Mouse (Mus musculus) right cerebral cortex, postnatal 14 days (tissue): Measurements from ENCODE around the gene Slco1a5.
"Not testable (repeated sequence)": the region's sequence is repeated elsewhere in the genome, so short reads cannot be mapped to it uniquely, and the experiment has no call there.

ENCODE experiments used
- DNase-seq: peaks from one replicate; pipeline ENCODE4 v3.0.0; 2022

Slco1a5 gene

DNA sequence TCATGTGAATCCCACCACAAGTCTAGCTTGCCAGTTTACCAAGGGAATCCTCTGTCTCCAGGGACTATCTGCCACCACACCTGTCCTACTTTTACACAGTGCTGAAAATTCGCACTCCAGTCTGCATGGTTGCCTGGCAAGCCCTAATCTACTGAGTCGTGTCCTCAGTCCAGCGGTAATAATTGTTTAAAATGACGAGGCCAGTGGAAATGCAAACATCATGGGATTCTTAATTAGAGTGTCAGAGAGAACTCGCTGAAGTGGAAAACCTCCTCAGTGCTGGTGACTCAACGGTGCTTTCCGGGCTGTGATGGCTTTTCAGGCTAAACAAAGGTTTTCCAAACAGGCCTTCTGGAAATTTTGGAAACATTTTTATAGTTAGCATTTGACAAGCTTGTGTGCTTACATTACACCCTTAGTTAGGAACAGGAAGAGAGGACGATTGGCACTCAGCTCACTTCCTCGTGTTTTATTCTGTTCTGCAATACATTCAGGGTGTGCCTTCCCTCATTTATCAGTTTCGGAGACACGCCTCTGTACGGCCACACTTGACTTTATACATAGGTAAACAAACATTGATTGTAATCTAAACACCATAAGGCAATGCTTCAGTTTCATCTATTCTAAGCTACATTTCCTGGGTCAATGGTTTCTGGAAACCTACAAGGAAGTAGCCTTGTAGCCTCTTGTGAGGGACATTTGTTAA is 33.2 kb downstream of the Slco1a5 start:
- DNase-seq: no peak

DNA sequence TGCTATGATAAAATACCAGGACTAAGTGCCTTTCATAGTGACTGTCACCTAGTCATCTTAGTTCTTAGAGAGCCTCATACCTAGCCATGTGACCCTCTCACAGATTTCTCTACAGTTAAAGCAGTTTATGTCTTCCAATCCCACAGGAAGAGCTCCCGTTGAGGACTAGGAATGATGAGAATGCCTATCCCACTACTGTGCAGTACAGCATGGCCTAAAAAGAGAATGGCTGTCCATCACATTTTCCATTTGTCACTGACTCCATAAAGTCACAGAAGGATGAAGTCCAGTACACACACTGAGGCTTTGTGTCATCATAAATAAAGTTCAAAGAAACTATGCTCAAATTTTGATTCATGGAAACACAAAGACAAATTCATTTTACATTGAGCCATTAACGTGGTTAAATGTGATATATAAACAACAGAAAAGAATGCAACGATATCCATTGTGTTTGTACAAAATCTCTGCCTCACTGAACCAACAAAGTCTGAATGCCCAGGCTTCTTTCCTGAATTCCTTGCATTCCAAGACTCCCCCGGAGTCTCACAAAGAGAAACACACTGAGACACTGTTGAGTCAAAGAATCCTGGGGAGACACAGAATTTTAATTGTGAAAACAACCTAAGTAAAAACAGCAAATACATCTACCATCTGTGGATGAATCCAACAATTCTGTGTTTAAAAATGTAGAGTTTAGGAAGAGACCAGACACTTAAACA is 46.9 kb downstream of the Slco1a5 start:
- no peak for DNase-seq

DNA sequence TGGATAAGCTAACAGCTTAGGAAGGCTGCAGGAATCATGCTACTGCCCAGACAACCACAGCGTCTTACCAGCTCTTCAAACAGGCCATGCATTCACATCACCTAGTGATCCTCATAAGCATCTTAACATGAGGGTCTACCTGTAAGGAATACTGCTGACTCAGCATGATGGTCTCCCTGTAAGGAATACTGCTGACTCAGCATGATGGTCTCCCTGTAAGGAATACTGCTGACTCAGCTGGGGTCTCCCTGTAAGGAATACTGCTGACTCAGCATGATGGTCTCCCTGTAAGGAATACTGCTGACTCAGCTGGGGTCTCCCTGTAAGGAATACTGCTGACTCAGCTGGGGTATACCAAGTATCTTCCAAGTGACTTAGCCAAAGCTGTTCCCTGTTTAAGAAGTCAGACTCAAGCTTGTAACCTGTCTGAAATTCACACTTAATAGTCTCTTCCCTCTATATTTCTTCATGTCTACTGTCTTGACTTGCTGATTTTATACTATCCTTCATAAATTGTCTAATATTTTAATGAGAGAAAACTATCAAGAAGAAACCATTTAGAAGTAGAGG is 72.0 kb downstream of the Slco1a5 start:
- not testable (repeated sequence) for DNase-seq

DNA sequence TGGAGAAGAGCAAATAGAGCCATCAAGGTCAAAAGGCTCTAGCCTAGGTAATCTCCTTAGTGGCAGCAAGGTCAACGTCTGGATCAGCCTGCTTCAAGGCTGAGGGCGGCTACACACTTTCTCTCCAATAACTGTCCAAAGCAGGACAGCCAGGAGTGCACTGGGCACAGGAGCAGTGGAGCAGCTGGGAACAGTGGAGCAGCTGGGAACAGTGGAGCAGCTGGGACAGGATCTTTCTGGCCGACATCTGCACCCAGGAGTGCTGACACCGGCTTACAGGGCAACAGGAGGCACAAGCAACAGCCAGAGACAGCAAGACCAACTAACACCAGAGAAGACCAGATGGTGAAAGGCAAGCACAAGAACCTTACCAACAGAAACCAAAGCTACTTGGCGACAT is 77.7 kb downstream of the Slco1a5 start:
- no peak for DNase-seq

DNA sequence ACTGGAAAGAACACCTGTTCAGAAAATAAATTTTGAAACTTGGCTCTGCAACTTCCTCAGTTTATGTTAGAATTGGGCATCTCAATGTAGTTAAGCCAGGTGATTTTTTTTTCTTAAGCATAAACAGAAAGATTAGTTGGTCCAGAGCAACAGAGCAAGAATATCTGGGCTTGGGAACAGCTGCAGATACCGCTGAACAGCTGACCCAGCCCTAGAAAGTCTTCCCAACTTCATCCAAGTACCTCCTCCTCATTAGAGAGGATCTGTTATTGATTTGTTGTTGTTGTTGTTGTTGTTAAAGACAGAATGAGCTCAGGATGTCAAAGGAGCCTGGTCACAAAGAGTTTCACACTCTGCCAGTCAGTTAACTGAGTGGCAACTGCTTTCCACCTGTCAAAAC is 83.3 kb downstream of the Slco1a5 start:
- no peak for DNase-seq

DNA sequence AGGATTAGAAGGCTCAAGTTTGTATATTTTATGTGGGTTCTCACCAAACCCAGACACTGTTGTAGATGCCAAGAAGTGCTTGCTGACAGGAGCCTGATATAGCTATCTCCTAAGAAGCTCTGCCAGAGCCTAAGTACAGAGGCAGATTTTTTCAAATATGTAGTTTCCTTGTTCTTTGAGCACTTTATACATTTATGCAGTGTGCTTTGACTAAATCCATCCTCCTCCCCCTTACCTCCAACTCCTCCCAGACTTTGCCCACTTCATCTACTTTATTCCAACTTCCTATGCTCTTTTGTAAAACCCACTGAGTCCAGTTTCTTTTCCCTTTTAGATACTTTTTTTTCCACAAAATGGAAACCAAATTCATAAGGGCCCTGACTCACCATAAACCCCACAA is 102.6 kb downstream of the Slco1a5 start:
- DNase-seq: no peak

DNA sequence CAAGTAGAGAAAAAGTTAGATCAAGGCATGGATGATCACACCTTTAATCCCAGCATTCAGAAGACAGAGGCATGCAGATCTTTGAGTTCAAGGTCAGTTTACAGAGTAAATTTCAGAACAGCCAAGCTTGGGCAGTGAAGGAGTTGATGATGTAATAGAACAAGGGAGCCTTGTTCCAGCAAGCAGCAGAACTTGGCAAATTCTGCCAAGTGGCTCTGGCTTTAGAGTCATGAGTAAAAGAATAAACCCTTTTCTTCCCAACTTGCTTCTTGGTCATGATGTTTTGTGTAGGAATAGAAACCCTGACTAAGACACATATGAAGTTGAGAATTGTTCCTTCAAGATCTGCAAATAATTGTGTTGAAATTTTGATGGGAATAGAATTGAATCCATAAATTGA is 111.0 kb downstream of the Slco1a5 start:
- no peak for DNase-seq

DNA sequence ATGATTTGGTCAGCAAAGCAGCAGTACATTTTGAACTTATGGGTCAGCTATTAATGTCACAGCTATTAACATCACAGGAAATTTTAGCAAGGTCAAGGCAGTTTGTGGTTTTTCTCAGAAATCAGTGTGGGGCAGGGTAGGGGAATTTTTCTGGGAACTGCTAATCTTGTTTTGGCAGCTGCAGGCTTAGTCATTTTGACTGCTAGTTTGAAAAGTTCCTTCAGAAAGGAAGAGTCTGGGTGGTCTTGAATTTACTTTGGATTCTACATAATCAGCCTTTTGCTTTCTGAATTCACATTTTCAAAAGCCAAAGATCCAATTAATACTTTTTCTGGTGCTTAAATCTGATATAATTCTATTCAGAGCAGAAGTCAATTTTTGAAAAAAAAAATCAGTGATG is 113.0 kb downstream of the Slco1a5 start:
- no peak for DNase-seq

DNA sequence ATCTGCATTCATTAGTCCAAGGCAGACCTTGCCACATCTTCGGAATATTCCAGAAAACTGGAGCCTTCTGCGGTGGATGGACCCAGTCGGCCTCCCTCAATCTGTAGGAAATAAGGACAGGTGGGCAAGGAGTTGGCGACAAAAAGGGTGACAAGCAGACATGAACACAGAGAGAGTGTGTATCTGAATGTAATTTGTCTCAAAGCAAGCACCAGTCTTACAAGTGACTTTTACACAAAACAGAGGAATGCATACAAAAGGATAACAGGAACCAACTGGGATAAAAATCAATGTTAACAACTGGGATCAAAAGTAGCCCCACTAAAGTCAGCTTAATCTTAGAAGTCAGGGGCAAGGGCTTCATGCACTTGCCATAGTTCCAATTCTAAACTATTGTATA is 114.4 kb downstream of the Slco1a5 start, which contains the start of gene Slco1a6:
Slco1a6 (minus strand) TSS at position 101 of the 400 bp plus-strand sequence.
- DNase-seq: no peak

DNA sequence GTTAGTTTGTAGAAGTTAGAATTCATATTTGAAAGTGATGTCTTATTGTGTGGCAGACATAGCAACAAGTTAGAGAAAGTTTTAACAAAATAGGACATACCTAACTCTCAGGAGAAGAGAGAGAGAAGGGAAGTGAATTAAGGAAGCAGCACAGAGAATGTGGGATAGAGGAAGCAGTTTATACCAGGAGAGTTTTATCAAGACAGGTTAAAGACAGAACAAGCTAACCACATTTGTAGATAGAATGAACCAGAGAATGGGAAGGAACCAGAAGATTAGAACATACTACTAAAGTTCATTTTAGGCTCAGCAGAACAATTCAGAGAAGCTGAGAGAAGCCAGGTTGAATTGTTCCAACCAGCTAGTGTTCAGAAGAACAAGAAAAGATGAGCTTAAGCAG is 122.3 kb downstream of the Slco1a5 start:
- DNase-seq: no peak

DNA sequence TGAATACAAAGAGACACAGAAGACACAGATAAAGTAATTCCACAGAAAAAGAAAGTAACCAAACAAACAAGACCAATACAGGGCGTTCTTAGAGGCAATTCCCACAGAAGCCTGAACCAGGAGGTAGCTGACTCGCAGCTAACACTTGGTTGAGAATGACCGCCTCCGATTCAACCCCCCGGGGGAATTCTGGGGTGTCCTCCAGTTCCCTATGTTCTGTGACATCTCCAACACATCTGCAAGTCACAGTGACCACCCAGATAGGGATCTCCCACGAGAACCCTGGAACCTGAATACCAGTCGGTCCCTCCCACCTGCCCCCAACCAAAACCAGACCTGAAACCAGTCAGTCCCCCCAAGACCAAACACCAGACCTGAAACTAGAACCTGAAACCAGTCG is 128.5 kb downstream of the Slco1a5 start:
- no peak for DNase-seq

DNA sequence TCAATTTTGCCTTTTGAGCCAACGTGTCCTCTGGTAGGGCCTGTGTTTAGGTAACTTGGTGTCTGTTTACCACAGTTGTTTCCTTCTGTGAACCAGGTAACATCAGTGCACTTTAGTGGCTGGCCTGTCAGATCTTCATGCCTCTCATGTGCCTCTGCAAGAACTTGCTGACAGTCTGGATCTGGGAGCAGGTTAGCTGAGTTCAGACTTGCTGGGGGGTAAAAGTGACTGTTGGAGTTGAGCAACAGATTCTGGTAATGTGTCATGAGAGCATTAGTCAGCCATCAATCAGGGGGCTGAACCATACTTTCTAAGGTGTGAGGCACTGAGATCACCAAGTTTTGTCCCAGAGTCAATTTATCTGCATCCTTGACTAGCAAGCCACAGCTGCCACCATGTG is 130.8 kb downstream of the Slco1a5 start:
- DNase-seq: no peak

DNA sequence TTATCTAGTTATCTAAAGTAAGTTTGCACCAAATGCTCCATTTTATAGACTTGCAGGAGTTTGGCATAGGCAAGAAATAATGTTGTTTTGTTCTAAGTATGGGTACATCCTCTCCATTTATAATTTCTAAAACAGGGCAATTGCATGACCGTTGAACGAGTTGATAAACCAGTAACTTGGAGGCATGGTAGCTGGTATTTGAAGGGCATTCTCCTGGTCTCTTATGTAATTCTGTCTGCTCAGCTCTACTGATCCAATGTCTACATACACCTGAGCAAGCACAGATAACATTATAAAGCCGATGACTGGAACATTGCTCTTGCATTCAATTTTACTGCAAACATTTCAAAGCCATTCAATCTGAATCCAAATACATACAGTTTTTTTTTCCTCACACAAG is 135.4 kb downstream of the Slco1a5 start:
- DNase-seq: no peak

DNA sequence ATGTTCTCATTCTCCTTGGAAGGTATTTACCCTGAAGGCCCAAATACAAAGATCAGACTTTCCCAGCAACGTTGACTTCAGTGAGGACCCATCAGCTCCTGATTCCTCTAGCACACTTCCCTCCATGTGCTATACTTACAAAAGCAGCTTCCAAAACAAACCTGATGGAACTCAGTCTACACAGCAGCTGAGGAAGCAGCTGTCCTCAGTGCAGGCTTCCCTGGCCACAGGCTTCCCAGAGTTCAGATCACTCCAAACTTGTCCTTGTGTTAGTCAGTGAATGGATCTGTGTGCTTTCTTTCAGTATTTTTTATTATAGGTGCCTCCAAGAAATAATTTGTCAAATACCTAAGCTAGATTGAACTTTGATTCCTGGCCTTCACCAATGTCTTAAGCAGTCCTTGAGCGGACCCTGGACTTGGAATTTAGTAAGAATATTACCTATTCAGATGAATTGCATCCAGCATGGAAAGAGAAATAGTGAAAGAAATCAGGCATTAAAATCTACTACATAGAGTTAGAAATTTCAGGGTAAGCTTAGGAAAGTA is 136.8 kb downstream of the Slco1a5 start:
- DNase-seq: no peak
